Comparison of ENCODE assay signal across 23 mouse cellular contexts in genomic region chr7:72145726-72146520, GRCm38 (mm10).
DNase-seq lines count a peak whose midpoint lies in the region; ATAC-seq and TF ChIP-seq lines count a peak whose summit lies in the region.
"Had no signal": no experiment of that assay in that cellular context is flagged by ENCODE, and none has a peak within 500 bp of the region (broad histone marks: within the 10 kb centered on the region; RNA-seq: fewer than 3 reads in every experiment).

No protein-coding gene starts in this region.

- 72% methylated on average over 17 of the region's 17 CpGs for WGBS in forebrain, embryonic 13.5 days
- WGBS in forebrain, embryonic 10.5 days = 86% methylated on average over 17 of the region's 17 CpGs
- 54% methylated on average over 17 of the region's 17 CpGs for WGBS in forebrain, embryonic 15.5 days
- 80% methylated on average over 17 of the region's 17 CpGs for WGBS in forebrain, embryonic 11.5 days
- 46% methylated on average over 17 of the region's 17 CpGs for WGBS in forebrain, postnatal 0 days

- no peak overlapping the region for H3K4me3 ChIP-seq in forebrain, embryonic 13.5 days
- no peak overlapping the region for H3K4me3 ChIP-seq in forebrain, embryonic 10.5 days
- H3K4me3 ChIP-seq in forebrain, embryonic 15.5 days = no peak overlapping the region
- no peak overlapping the region for H3K4me3 ChIP-seq in forebrain, embryonic 11.5 days (ENCODE audit: low read depth, low read length)
- H3K4me3 ChIP-seq in forebrain, postnatal 0 days (ENCODE audit: low read depth, low read length) = no peak overlapping the region
- H3K4me3 ChIP-seq: embryonic facial prominence, embryonic 10.5 days; embryonic facial prominence, embryonic 12.5 days had no signal

- no peak overlapping the region for H3K27ac ChIP-seq in forebrain, embryonic 13.5 days
- no peak overlapping the region for H3K27ac ChIP-seq in forebrain, embryonic 10.5 days
- 0 out of 2 replicates have a peak overlapping the region, but pooled peaks have one; percentile 2 for H3K27ac ChIP-seq in forebrain, embryonic 15.5 days (replicated peaks)
- H3K27ac ChIP-seq in forebrain, embryonic 11.5 days (ENCODE audit: low read depth, low read length) = no peak overlapping the region
- H3K27ac ChIP-seq in forebrain, postnatal 0 days (ENCODE audit: low read depth, low read length) = no peak overlapping the region
- H3K27ac ChIP-seq: embryonic facial prominence, embryonic 10.5 days; embryonic facial prominence, embryonic 12.5 days had no signal

- H3K4me1 ChIP-seq in forebrain, embryonic 13.5 days = peaks cover 4% of the 10 kb centered on the region
- peaks cover 18% of the 10 kb centered on the region for H3K4me1 ChIP-seq in forebrain, embryonic 10.5 days
- peaks cover 13% of the 10 kb centered on the region; the same call in 1 of the 2 replicates for H3K4me1 ChIP-seq in forebrain, embryonic 15.5 days
- H3K4me1 ChIP-seq in forebrain, embryonic 11.5 days (replicated peaks; ENCODE audit: control insufficient read depth, insufficient read depth, low read length) = peaks cover 3% of the 10 kb centered on the region; the same call in 1 of the 2 replicates
- H3K4me1 ChIP-seq in forebrain, postnatal 0 days (ENCODE audit: insufficient read depth) = no peaks in the 10 kb centered on the region

- 0 out of 2 replicates have a peak, but pooled peaks cover 6% of the 10 kb centered on the region for H3K27me3 ChIP-seq in forebrain, embryonic 13.5 days
- peaks cover 34% of the 10 kb centered on the region for H3K27me3 ChIP-seq in forebrain, embryonic 10.5 days (ENCODE audit: poor library complexity, severe bottlenecking)
- H3K27me3 ChIP-seq in forebrain, embryonic 15.5 days = no peaks in the 10 kb centered on the region
- H3K27me3 ChIP-seq in forebrain, embryonic 11.5 days (ENCODE audit: control insufficient read depth, insufficient read depth, low read length) = no peaks in the 10 kb centered on the region
- no peaks in the 10 kb centered on the region for H3K27me3 ChIP-seq in forebrain, postnatal 0 days (ENCODE audit: insufficient read depth, low read length)
- H3K27me3 ChIP-seq: CH12.LX; embryonic facial prominence, embryonic 12.5 days; Patski had no signal

- no peak for TF ChIP-seq CTCF in brain, embryonic 14.5 days (IDR thresholded peaks at IDR 0.05; ENCODE audit: borderline replicate concordance, extremely low read depth, insufficient read depth, insufficient read length)
- no peak for TF ChIP-seq CTCF in forebrain, postnatal 0 days (IDR thresholded peaks at IDR 0.05; ENCODE audit: low read depth)

- TF ChIP-seq POLR2A in brain, embryonic 14.5 days (IDR thresholded peaks at IDR 0.05; ENCODE audit: borderline replicate concordance, extremely low read depth, insufficient read depth, insufficient read length, poor library complexity, severe bottlenecking) = no peak

- no peaks in the 10 kb centered on the region for H3K9me3 ChIP-seq in forebrain, embryonic 13.5 days (replicated peaks)
- H3K9me3 ChIP-seq in forebrain, embryonic 10.5 days = no peaks in the 10 kb centered on the region
- H3K9me3 ChIP-seq in forebrain, embryonic 15.5 days = no peaks in the 10 kb centered on the region
- no peaks in the 10 kb centered on the region for H3K9me3 ChIP-seq in forebrain, embryonic 11.5 days (ENCODE audit: control insufficient read depth, low read length)
- no peaks in the 10 kb centered on the region for H3K9me3 ChIP-seq in forebrain, postnatal 0 days (ENCODE audit: low read length)
- H3K9me3 ChIP-seq: embryonic facial prominence, embryonic 10.5 days; embryonic facial prominence, embryonic 12.5 days had no signal

- H3K4me2 ChIP-seq in forebrain, embryonic 13.5 days = no peak overlapping the region
- no peak overlapping the region for H3K4me2 ChIP-seq in forebrain, embryonic 15.5 days (replicated peaks)
- no peak overlapping the region for H3K4me2 ChIP-seq in forebrain, embryonic 11.5 days (ENCODE audit: low read depth, low read length, severe bottlenecking)
- no peak overlapping the region for H3K4me2 ChIP-seq in forebrain, postnatal 0 days (ENCODE audit: low read depth)
- H3K4me2 ChIP-seq: embryonic facial prominence, embryonic 12.5 days had no signal

- no peak for DNase-seq in forebrain, embryonic 10.5 days (ENCODE audit: extremely low spot score, low spot score)
- DNase-seq in forebrain, embryonic 11.5 days (ENCODE audit: low spot score) = no peak
- DNase-seq in brain, embryonic 14.5 days (ENCODE audit: low read depth) = peak; percentile 70
- DNase-seq in forebrain, postnatal 0 days = peak; percentile 46
- DNase-seq in layer of hippocampus, adult 8-10 months (ENCODE audit: low spot score in 2 of 2) = no peak
- DNase-seq: adrenal gland, adult 8-10 months; adrenal gland, postnatal 14 days; adrenal gland, postnatal 36 days; B cell, adult 2 months; cerebellum, adult 11 months; cerebellum, adult 2 months; cerebellum, adult 9-10 months; cerebellum, postnatal 10 days; cerebellum, postnatal 25 days had no signal

- peak; percentile 46; the same call in 1 of the 2 replicates for ATAC-seq in forebrain, embryonic 13.5 days
- ATAC-seq in forebrain, embryonic 15.5 days (replicated peaks) = peak; percentile 74
- no peak for ATAC-seq in forebrain, embryonic 11.5 days (replicated peaks; ENCODE audit: low FRiP score)
- ATAC-seq in forebrain, postnatal 0 days = peak; percentile 73
- ATAC-seq: activated CD4-positive, CD25-positive, alpha-beta regulatory T cell, adult 4 months; CD4-positive, CD25-positive, alpha-beta regulatory T cell, adult 4 months; Patski had no signal

- no peak overlapping the region for H3K9ac ChIP-seq in forebrain, embryonic 13.5 days
- H3K9ac ChIP-seq in forebrain, embryonic 15.5 days (replicated peaks) = no peak overlapping the region
- no peak overlapping the region for H3K9ac ChIP-seq in forebrain, embryonic 11.5 days (ENCODE audit: low read length)
- no peak overlapping the region for H3K9ac ChIP-seq in forebrain, postnatal 0 days
- H3K9ac ChIP-seq: embryonic facial prominence, embryonic 12.5 days had no signal

- no peaks in the 10 kb centered on the region for H3K36me3 ChIP-seq in forebrain, embryonic 13.5 days (ENCODE audit: poor library complexity, severe bottlenecking)
- H3K36me3 ChIP-seq in forebrain, embryonic 10.5 days (replicated peaks) = no peaks in the 10 kb centered on the region
- H3K36me3 ChIP-seq in forebrain, embryonic 15.5 days = no peaks in the 10 kb centered on the region
- no peaks in the 10 kb centered on the region for H3K36me3 ChIP-seq in forebrain, embryonic 11.5 days (ENCODE audit: control insufficient read depth, insufficient read depth, low read length)
- H3K36me3 ChIP-seq in forebrain, postnatal 0 days (ENCODE audit: insufficient read depth) = no peaks in the 10 kb centered on the region
- H3K36me3 ChIP-seq: embryonic facial prominence, embryonic 10.5 days; embryonic facial prominence, embryonic 12.5 days; G1E had no signal

Comparison
In these comparisons a context has a peak if more than half of its experiments do, and no peak if none do; other contexts are left out.
1. DNase-seq: peak in brain, embryonic 14.5 days (single experiment) and forebrain, postnatal 0 days (single experiment); none in forebrain, embryonic 10.5 days (single experiment), forebrain, embryonic 11.5 days (single experiment) and layer of hippocampus, adult 8-10 months (0 of 2).